Mouse (Mus musculus): ENCODE measurements around the gene Smarcb1.
A peak's percentile ranks its signal among the peaks of the same experiment; 100 is the strongest.

The Smarcb1 gene

DNA sequence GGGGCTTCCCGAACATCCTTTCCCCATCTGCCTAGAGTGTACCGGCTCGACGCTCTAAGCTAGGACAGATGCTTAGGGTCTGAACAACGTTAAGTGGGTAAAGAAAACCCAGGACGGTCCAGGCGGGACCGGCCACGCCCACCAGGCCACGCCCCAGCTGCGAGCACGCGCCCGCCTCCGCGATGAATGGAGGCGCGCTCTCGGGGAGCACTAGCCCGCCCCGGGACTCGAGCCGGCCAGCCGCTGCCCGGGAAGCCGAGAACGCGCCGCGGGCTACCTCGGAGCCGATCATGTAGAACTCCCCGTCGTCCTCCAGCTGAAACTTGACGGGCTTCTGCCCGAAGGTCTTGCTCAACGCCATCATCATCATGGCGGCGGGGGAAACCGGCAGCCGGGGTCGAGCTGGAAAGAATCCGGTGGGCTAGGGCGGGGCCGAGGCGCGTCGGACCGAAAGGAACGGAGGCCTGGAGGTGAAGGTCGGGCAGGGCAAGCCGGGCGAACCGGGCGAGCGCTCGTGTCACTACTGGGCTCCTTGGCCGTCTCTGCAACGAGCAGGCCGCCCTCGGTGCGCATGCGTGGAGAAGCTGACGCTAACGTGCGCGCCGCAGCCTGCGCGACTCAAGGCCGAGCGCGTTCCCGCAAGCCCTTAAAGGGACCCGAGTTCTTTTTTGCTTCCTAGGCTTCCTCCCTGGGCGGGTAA lies at the start of gene Smarcb1:
Smarcb1 (minus strand) TSS at position 592 of the 700 bp plus-strand sequence.
- DNase-seq: peak; percentile 97 to 98

- DNase-seq: no peak
Observed at GRCm38 (mm10) chr10:75954381-75954811, 33.0 kb upstream of the Smarcb1 start, which contains the start of gene Gm5134. Gene Gm5134, plus strand, starts transcription at chr10:75954514.

DNA sequence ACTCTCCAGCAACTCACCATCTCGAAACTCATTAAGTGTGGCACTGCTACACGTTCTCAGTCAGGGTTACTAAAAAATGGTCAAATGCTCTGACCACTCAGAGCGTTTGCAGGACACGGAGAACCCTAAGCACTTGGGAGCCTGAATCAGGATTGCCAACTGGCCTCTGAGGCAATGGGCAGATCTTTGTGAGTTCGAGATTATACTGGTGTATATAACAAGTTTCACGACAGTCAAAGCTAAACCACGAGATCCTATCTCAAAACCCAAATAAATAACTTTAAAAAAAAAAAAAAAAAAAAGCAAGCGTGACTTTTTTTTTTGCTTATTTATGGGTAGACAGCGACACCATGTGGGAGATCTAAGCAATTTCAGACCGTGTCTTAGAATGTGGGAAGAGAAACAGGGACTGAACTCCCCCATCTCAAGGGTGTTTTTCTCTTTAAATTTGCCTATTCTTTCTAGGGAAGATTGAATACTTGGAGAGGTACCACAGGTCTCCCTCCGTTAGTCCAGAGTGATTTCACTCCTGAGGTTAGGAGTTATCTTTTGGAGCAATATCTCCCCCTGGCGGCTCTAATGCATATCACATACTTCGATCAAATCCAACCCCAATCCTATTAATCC lies 30.1 kb upstream of the Smarcb1 start:
- peak; percentile 73 for DNase-seq

GRCm38 (mm10) chr10:75950791-75951210 lies 29.4 kb upstream of the Smarcb1 start:
- DNase-seq: peak; percentile 31 to 38

- no peak for DNase-seq
Observed at GRCm38 (mm10) chr10:75949053-75950045, 27.9 kb upstream of the Smarcb1 start.

DNA sequence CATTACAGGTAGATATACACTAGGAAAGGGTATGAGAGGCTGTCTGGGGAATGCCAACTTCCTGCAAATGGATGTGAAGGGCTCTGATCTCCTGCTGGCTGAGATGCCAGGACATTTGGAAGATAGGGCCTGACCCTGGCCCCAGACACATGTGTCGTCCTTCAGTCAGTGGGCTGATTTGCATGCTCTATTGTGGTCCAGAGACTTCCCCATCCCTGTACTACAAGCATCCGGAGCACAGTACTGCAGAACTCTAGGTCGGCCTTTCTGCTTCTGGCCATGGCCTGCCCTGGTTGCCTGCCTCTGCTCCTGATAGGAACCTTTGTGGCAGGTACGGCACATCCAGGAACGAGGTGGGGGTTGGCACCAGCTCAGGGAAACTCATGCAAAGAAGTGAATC lies 26.7 kb upstream of the Smarcb1 start:
- no peak for DNase-seq

GRCm38 (mm10) chr10:75945896-75946295 lies 24.5 kb upstream of the Smarcb1 start:
- peak in 1 of 2 experiments; percentile 1 for DNase-seq

DNA sequence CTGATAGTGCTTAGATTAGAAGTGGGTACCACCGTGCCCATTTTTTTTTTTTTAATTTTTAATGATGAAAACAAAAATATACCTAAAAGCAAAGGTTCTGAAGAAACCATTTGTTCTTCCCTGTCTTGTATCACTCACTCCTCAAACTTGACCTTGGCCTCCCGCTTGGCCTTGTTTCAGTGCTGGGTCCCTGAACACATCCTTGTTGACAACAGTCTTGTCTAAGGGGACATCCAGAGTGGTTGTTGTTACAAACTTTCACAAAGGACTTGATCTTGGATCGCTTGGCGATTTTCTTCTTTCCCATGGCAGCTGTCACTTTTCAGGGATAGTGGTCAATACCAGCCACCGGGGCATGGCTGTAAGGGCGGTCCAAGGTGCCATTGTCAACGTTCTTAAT lies 23.8 kb upstream of the Smarcb1 start:
- DNase-seq: peak in 1 of 2 experiments; percentile 1

DNA sequence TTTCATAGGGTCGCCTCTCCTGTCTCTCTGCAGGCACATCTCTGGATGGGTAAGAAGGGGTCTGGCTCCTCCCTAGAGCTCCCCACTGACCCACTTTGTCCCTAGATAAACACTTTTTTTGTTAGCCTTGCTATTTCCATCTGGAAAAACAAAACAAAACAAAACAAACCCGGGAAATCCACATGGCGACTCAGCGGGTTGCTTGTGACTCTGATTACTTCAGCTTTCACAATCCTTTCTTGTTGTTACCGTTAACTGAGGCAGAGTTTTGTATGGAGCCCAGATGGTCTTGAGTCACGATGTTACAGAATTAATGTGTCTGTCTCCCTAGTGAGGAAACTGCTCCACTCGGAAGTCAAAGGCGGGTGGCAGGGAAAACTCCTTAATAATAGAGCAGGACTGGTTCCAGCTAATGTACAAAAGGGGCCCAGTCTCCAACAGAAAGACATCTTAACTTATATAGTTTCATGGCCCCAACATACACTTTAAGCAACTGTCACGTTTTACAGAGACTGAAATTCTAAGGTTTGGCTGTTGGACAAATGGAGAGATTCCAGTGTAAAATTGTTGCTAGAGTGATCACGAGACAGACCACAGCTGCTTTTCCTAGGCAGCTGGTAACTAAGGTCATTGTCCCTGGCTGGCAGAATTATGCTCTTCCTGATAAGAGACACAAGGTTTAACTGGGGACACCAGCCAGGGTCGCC lies 22.8 kb upstream of the Smarcb1 start:
- DNase-seq: no peak

DNA sequence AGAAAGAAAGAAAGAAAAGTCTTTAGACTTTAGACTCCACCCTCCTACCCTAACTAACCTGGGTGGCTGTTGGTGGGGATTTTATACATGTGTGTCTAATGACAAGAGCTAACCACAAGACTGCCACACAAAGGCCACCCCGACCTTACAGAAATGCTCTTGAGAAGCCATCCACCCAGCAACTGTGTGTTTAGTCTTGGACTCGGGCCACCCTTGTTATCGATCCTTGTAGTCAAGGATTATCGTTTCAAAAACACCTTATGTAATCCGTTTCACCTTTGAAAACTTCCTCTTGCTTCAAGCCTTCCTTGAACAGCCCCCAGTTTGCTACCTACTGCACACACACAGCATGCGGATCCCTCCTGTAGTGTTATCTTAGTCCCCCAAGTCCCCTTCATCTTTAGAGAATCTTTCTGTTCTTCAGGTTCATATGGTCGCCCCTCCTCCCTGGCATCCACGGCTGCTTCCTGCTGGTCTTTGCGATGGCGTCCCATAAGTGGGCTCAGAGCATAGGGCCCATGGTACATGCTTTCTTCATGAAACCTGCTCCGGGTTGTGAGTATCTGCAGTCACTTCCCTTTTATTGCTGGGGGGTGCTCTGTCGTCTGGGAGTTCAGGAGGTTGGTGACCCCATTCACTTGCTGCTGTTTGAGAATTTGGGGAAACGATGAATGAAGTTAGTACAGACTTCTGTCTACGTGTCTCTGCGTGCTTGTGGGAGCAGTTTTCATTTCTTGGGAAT lies 21.5 kb upstream of the Smarcb1 start, which contains the start of gene Vpreb3:
Vpreb3 (plus strand) TSS at position 322 of the 742 bp plus-strand sequence.
- DNase-seq: no peak

DNA sequence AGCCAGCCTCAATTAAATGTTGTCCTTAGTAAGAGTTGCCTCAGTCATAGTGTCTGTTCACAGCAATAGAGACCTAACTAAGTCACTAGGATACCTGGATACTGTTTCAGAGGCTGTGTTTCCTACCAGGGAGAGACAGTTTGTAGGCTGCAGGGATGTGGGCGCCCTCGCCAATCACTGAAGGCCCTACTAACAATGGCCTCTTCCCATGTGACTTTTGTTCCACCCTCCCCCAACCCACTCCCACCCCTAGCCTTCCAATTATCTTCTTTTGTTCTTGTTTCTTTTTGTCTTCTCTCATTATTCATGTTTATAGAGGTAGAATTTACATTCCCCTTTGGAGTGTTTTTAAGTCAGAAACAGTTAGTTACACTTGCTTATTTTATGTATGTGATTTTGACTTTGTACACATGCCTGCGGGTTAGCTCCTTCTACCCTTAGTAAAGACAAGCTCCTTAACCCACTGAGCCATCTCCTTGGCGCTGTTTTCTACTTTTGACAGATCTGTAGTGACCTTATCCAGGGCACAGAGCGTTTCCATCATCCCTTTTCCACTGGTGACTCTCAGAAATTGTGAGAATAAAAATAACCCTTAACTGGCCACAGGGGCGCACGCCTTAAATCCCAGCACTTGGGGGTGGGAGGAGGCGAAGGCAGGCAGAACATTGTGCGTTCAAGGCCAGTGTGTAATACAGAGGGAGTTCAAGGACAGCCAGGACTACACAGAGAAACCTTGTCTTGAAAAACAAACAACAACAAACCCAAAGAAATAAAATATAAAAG lies 19.8 kb upstream of the Smarcb1 start:
- no peak for DNase-seq

DNA sequence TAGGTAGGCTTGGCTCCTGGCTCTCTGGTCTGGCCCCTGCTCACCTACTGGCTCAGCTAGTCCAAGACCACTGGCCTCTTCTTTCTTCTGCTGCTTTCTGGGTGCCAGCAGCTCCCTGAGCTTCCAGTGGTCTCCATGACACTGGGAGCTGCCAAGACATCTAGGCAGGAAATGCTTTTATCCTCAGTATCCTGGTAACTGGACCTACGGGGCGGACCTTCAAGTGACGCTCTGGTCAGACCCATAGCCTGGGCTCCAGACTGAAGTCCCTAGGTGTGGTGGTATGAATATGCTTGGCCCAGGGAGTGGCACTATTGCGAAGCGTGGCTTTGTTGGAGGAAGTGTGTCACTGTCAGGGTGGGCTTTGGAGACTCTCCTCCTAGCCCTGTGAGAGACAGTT lies 19.1 kb upstream of the Smarcb1 start, which contains the start of gene Gm867:
Gm867 (minus strand) TSS at position 153 of the 400 bp plus-strand sequence.
- DNase-seq: no peak

GRCm38 (mm10) chr10:75939481-75940234 lies 18.2 kb upstream of the Smarcb1 start:
- DNase-seq: no peak

DNA sequence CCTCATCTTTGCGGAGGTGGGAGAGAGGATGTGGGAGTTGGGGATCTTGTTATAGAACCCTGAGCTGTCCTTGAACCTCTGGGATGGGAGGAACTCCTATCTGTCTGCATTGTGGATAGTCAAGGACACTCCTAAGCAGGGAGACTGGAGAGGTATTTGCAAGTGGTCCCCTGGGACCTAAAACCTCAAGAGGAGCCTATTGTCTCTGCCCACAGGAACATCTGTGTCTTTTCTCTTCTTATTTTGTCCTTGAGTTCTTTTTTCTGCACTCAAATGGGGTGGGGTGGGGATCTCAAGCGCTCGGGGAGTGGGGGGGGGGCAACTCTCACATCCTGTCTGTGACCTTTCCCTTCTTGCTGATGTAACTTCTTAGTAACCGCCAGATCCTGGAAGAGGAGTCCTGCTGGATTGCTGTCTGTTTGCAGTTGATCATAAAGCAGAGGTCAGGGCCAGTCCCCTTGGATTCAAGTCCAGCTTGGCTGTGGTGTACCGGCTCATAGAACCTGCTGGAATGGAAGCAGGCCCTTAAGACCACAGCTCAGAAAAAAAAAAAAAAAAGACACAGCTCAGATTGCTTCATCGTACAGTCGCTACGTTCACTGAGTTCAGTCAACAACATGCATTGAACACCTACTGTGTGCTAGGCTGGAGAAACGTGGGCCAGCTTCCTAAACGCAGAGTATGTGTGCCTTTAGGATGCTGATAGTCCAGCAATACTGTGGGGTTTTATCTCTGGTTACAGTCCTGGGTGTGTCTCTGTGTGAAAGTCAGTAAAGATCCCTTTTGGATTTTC lies 16.6 kb upstream of the Smarcb1 start:
- no peak for DNase-seq

DNA sequence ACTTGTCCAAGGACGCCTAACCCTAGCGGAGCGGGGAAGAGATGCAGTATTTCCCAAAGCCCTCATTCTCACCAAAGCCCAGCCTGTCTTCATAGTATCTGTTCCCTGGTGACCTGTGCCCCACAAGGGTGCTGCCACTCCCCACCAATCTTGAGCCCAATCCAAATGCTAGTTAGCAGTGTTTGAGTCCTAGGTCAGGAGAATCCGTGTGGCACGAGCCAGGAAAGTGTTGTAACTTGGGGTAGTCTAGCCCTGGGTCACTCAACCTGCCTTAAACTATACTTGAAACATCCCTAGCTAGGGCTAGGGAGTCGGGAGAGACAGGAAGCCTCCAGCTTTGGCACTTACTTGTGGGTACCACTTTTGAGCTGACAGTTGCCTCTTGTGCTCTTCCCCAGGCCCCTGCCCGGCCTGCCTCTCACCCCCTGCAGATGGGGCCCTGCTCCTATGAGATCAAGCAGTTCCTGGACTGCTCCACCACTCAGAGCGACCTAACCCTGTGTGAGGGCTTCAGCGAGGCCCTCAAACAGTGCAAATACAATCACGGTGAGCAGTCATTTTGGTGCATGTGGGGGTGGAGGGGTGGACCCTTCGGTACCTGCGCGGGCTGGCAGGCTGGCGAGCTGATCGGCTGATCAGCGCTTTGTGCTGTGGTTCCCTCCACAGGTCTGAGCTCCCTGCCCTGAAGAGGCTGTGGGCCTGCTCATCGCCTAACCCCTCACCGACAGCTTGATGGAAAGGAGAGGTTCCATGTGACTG lies 15.7 kb upstream of the Smarcb1 start:
- no peak for DNase-seq

GRCm38 (mm10) chr10:75935680-75936541 lies 14.5 kb upstream of the Smarcb1 start, which contains the start of gene Mmp11:
Gene Mmp11, minus strand, starts transcription at chr10:75936496.
- peak; percentile 86 to 88 for DNase-seq

- DNase-seq: no peak
Observed at GRCm38 (mm10) chr10:75934991-75935390, 13.6 kb upstream of the Smarcb1 start.
